Mouse (Mus musculus) liver, embryonic 14.5 days (tissue): Measurements from ENCODE around the gene Itpr3. TPM values are rescaled to one million over a fixed set of nuclear protein-coding genes. Genes with fewer than 3 reads are reported as not detected.

Experiments
- ATAC-seq: fragments of 200-750 bp; cut with Nextera tagmentation; 2 replicates; pipeline ENCODE4 v1.8.0; 2017; ENCODE audit warnings: moderate number of reproducible peaks, mild to moderate bottlenecking, moderate library complexity; ENCODE audit not compliant: insufficient read depth
- DNase-seq, 3 experiments: peaks; one replicate each; pipeline ENCODE4 v3.0.0-alpha.2; 2012 to 2013; ENCODE audit warnings: low read depth in 3 of 3, low spot score in 3 of 3
- H3K27ac ChIP-seq: fragments of 300-500 bp; sonication (generic); 2 replicates; pipeline ENCODE4 v1.5.1; 2014; ENCODE audit warnings: moderate library complexity, mild to moderate bottlenecking, control low read depth, inconsistent platforms
- H3K27me3 ChIP-seq: fragments of 300-500 bp; sonication (generic); 2 replicates; pipeline ENCODE4 v1.6.1; 2014; ENCODE audit warnings: mild to moderate bottlenecking, low read length, moderate library complexity; ENCODE audit not compliant: control insufficient read depth, insufficient read depth
- H3K36me3 ChIP-seq: fragments of 300-500 bp; sonication (generic); replicated peaks from 2 replicates; pipeline ENCODE4 v1.6.1; 2014; ENCODE audit warnings: low read depth; ENCODE audit not compliant: control insufficient read depth, insufficient read depth
- H3K4me1 ChIP-seq, 2 experiments: fragments of 200-500 bp in 1 of 2; fragments of 300-500 bp in 1 of 2; sonication (generic) in 1 of 2; replicated peaks; 2 replicates each; pipeline ENCODE4 v1.6.1; 2012 to 2014; ENCODE audit warnings: antibody characterized with exemption in 1 of 2, inconsistent platforms in 1 of 2, low read length in 1 of 2; ENCODE audit not compliant: control insufficient read depth in 2 of 2, insufficient read depth in 2 of 2
- H3K4me2 ChIP-seq: fragments of 300-500 bp; sonication (generic); 2 replicates; pipeline ENCODE4 v1.6.1; 2014; ENCODE audit warnings: low read depth, mild to moderate bottlenecking, control low read depth, moderate library complexity
- H3K4me3 ChIP-seq, 2 experiments: fragments of 200-500 bp in 1 of 2; fragments of 300-500 bp in 1 of 2; sonication (generic) in 1 of 2; 2 replicates each; pipeline ENCODE4 v1.5.1; 2012 to 2014; ENCODE audit warnings: low read depth in 2 of 2, low read length in 2 of 2, mild to moderate bottlenecking in 2 of 2, control low read depth in 1 of 2, inconsistent platforms in 1 of 2, moderate library complexity in 1 of 2; ENCODE audit not compliant: insufficient read depth in 1 of 2
- H3K9ac ChIP-seq: fragments of 300-500 bp; sonication (generic); replicated peaks from 2 replicates; pipeline ENCODE4 v1.6.1; 2014; ENCODE audit warnings: mild to moderate bottlenecking, control low read depth, moderate library complexity
- H3K9me3 ChIP-seq: fragments of 300-500 bp; sonication (generic); 2 replicates; pipeline ENCODE4 v1.6.1; 2016; ENCODE audit warnings: low read length, mixed read lengths; ENCODE audit not compliant: control insufficient read depth
- CTCF ChIP-seq: IDR thresholded peaks from 2 replicates; pipeline ENCODE4 v1.5.1; 2016; ENCODE audit warnings: antibody characterized with exemption, low read depth, control low read depth
- EP300 ChIP-seq: IDR thresholded peaks from 2 replicates; pipeline ENCODE4 v1.6.1; 2016; ENCODE audit warnings: antibody characterized with exemption, low read depth
- WGBS: fragments of 180-500 bp; shearing (Covaris S2); extraction: QIAGEN DNeasy Blood & Tissue Kit; methylation state at CpG from one replicate; pipeline ENCODE4 v1.1.7; 2014; ENCODE audit not compliant: insufficient replicate concordance; 5-methylcytosine and 5-hydroxymethylcytosine counted together
- polyA plus RNA-seq, 2 experiments: library from polyadenylated mRNA; depleted of rRNA in 1 of 2; stranded (reverse) in 1 of 2; unstranded in 1 of 2; fragments of >200 nt; fragmentation: Nextera tagmentation in 1 of 2; extraction: Ambion mirVana in 1 of 2; gene quantifications; 2 replicates each; pipeline versions ENCODE4 v1.2.1 to v1.2.3; 2012 to 2014

Gene Itpr3
- polyA plus RNA-seq, 2 experiments, result 0.53 to 0.96 TPM

DNA sequence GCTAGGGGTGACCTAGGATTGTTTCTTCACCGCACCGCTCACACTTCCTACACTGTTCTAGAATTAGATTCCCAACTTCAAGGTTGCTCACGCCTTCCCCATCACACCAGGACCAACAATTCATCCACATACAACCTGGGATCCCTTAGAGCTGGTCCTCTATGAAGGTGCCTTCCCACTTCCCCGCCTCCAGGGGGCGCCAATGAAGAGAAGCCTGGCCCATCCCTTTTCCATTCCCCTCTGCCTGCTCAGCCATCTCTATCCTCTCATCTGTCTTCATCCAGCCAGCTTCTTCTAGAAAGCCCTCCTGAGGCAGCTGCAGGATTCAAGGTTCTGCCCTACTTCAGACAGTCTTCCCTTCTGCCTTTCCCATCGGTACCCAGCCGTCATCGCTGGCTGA is 94.3 kb downstream of the Itpr3 start:
- no peak for TF ChIP-seq EP300
- peak; percentile 94 for TF ChIP-seq CTCF
- no peaks in the 10 kb centered on the region for H3K36me3 ChIP-seq
- no peak overlapping the region for H3K4me3 ChIP-seq
- DNase-seq (peak; percentile 34 to 50 (median 41)), ATAC-seq (no peak)
- H3K4me2 ChIP-seq, result no peak overlapping the region
- no peaks in the 10 kb centered on the region for H3K9me3 ChIP-seq
- H3K9ac ChIP-seq, result no peak overlapping the region
- peaks cover 27 to 40% of the 10 kb centered on the region in 2 experiments for H3K4me1 ChIP-seq
- no peaks in the 10 kb centered on the region for H3K27me3 ChIP-seq
- WGBS, result 64% methylated on average over 8 of the region's 8 CpGs
- no peak overlapping the region for H3K27ac ChIP-seq

- Histone ChIP-seq H3K27me3 (no peaks in the 10 kb centered on the region), H3K9ac (peak overlapping the region; percentile 3), H3K4me3 (no peak overlapping the region), H3K27ac (peak overlapping the region; percentile 92), H3K4me1 (peaks cover 27 to 46% of the 10 kb centered on the region in 2 experiments), H3K9me3 (no peaks in the 10 kb centered on the region), H3K36me3 (no peaks in the 10 kb centered on the region), H3K4me2 (peak overlapping the region; percentile 42)
- WGBS, result 24% methylated on average over 8 of the region's 8 CpGs
- ATAC-seq (peak; percentile 97), DNase-seq (peak; percentile 83 to 91 (median 84))
- TF ChIP-seq CTCF (peak; percentile 31), EP300 (peak; percentile 97)
Observed at GRCm38 (mm10) chr17:27152976-27153723, 96.0 kb downstream of the Itpr3 start.

- no peaks in the 10 kb centered on the region for H3K27me3 ChIP-seq
- no peak for DNase-seq
- H3K9me3 ChIP-seq, result no peaks in the 10 kb centered on the region
- no peak for ATAC-seq
- TF ChIP-seq EP300, result no peak
- no peak for TF ChIP-seq CTCF
- 69% methylated on average over 9 of the region's 9 CpGs for whole genome bisulfite sequencing
- H3K4me3 ChIP-seq, result no peak overlapping the region
- no peaks in the 10 kb centered on the region for H3K36me3 ChIP-seq
- no peak overlapping the region for H3K4me2 ChIP-seq
- peak overlapping the region; percentile 92 for H3K27ac ChIP-seq
- peak overlapping the region; percentile 3 for H3K9ac ChIP-seq
- H3K4me1 ChIP-seq, result peaks cover 27 to 46% of the 10 kb centered on the region in 2 experiments
Observed at GRCm38 (mm10) chr17:27153773-27154193, 96.7 kb downstream of the Itpr3 start.

GRCm38 (mm10) chr17:27154256-27154655 is 97.2 kb downstream of the Itpr3 start:
- ATAC-seq, result no peak
- H3K9me3 ChIP-seq, result no peaks in the 10 kb centered on the region
- H3K4me3 ChIP-seq, result no peak overlapping the region
- H3K27ac ChIP-seq, result peak overlapping the region; percentile 92; the same call in 1 of the 2 replicates
- H3K36me3 ChIP-seq, result no peaks in the 10 kb centered on the region
- H3K4me2 ChIP-seq, result no peak overlapping the region
- no peak for TF ChIP-seq CTCF
- TF ChIP-seq EP300, result no peak
- H3K27me3 ChIP-seq, result no peaks in the 10 kb centered on the region
- peaks cover 27 to 46% of the 10 kb centered on the region in 2 experiments for H3K4me1 ChIP-seq
- H3K9ac ChIP-seq, result no peak overlapping the region; the same call in 1 of the 2 replicates
- WGBS, result 89% methylated on average over 14 of the region's 14 CpGs
- no peak for DNase-seq

- Histone ChIP-seq H3K9ac (no peak overlapping the region), H3K36me3 (no peaks in the 10 kb centered on the region), H3K27ac (no peak overlapping the region), H3K27me3 (no peaks in the 10 kb centered on the region), H3K4me3 (no peak overlapping the region), H3K4me1 (peaks cover 27 to 46% of the 10 kb centered on the region in 2 experiments), H3K4me2 (no peak overlapping the region), H3K9me3 (no peaks in the 10 kb centered on the region)
- ATAC-seq (no peak), DNase-seq (no peak)
- 68% methylated on average over 6 of the region's 6 CpGs for WGBS
- no peak for TF ChIP-seq EP300
- no peak for TF ChIP-seq CTCF
Observed at GRCm38 (mm10) chr17:27154881-27155280, 97.8 kb downstream of the Itpr3 start.
